Mouse (Mus musculus): ENCODE data around the gene Gm49392.
"Not testable (repeated sequence)": the region's sequence is repeated elsewhere in the genome, so short reads cannot be mapped to it uniquely, and the experiment has no call there.

- not testable (repeated sequence) for TF ChIP-seq CTCF (IDR thresholded peaks at IDR 0.05; ENCODE audit: borderline replicate concordance, insufficient read depth, low read length); POLR2A (IDR thresholded peaks at IDR 0.05; ENCODE audit: low read depth, low read length)
Measured at GRCm38 (mm10) chr13:60941884-60942283, 45.2 kb upstream of the Gm49392 start, which contains the start of gene Tpbpa.
